Mouse (Mus musculus) small intestine, adult 2 months (tissue): ENCODE measurements at regions not wholly inside any gene's neighbourhood (a gene's known extent, or its start where the extent isn't known, plus 50 kb on each side); places are given as distances from the start of the nearest gene placed in this dataset.

ENCODE experiments used
- CTCF ChIP-seq: fragments of 200-500 bp; IDR thresholded peaks from 2 replicates; pipeline ENCODE4 v1.5.1; 2012; ENCODE audit warnings: low read depth, mild to moderate bottlenecking, control low read depth, inconsistent platforms, low read length, moderate library complexity, mixed read lengths; ENCODE audit not compliant: insufficient replicate concordance, insufficient read length; ENCODE audit errors: extremely low read depth
- POLR2A ChIP-seq: fragments of 200-500 bp; IDR thresholded peaks from 2 replicates; pipeline ENCODE4 v1.6.1; 2012; ENCODE audit warnings: low read depth, mild to moderate bottlenecking, control low read depth, inconsistent platforms, low read length, moderate library complexity

GRCm38 (mm10) chr5:118353061-118353460, 108.0 kb downstream of the 2410131K14Rik start:
- TF ChIP-seq CTCF (no peak), POLR2A (no peak)
